Mouse (Mus musculus): ENCODE measurements at regions not wholly inside any gene's neighbourhood (a gene's known extent, or its start where the extent isn't known, plus 50 kb on each side); places are given as distances from the start of the nearest gene placed in this dataset.
"Not testable (repeated sequence)": the region's sequence is repeated elsewhere in the genome, so short reads cannot be mapped to it uniquely, and the experiment has no call there.

- Histone ChIP-seq H3K9ac (replicated peaks) (no peak overlapping the region), H3K4me3 (no peak overlapping the region), H3K4me1 (peaks cover 11% of the 10 kb centered on the region), H3K27ac (replicated peaks) (no peak overlapping the region), H3K27me3 (no peaks in the 10 kb centered on the region), H3K4me2 (replicated peaks) (no peak overlapping the region), H3K9me3 (no peaks in the 10 kb centered on the region), H3K36me3 (no peaks in the 10 kb centered on the region)
- WGBS = 12% methylated on average over 8 of the region's 8 CpGs
- ATAC-seq (replicated peaks) = peak; percentile 89
Observed at GRCm38 (mm10) chr9:9475009-9475744, 236.3 kb upstream of the Arhgap42 start.

GRCm38 (mm10) chr9:9444213-9444612, 205.3 kb upstream of the Arhgap42 start:
- Histone ChIP-seq H3K4me2 (replicated peaks) (no peak overlapping the region), H3K9ac (replicated peaks) (no peak overlapping the region), H3K27me3 (no peaks in the 10 kb centered on the region), H3K4me3 (no peak overlapping the region), H3K36me3 (no peaks in the 10 kb centered on the region), H3K27ac (replicated peaks) (no peak overlapping the region), H3K4me1 (no peaks in the 10 kb centered on the region), H3K9me3 (no peaks in the 10 kb centered on the region)
- ATAC-seq (replicated peaks) = no peak
- 97% methylated on average over 1 of the region's 1 CpGs for WGBS

GRCm38 (mm10) chr9:9420326-9420725, 181.4 kb upstream of the Arhgap42 start:
- Histone ChIP-seq H3K4me1 (no peaks in the 10 kb centered on the region), H3K27ac (replicated peaks) (no peak overlapping the region), H3K4me3 (no peak overlapping the region), H3K9me3 (no peaks in the 10 kb centered on the region), H3K9ac (replicated peaks) (no peak overlapping the region), H3K4me2 (replicated peaks) (no peak overlapping the region), H3K27me3 (no peaks in the 10 kb centered on the region), H3K36me3 (no peaks in the 10 kb centered on the region)
- ATAC-seq (replicated peaks) = no peak
- WGBS = 85% methylated on average over 2 of the region's 2 CpGs

- H3K27me3 ChIP-seq = no peaks in the 10 kb centered on the region
- no peaks in the 10 kb centered on the region for H3K4me1 ChIP-seq
- H3K4me2 ChIP-seq (replicated peaks) = no peak overlapping the region
- no peak overlapping the region for H3K9ac ChIP-seq (replicated peaks)
- no peak for ATAC-seq (replicated peaks)
- no peaks in the 10 kb centered on the region for H3K9me3 ChIP-seq
- WGBS = 65% methylated on average over 3 of the region's 3 CpGs
- no peak overlapping the region for H3K27ac ChIP-seq (replicated peaks)
- H3K36me3 ChIP-seq = no peaks in the 10 kb centered on the region
- H3K4me3 ChIP-seq = no peak overlapping the region
Observed at GRCm38 (mm10) chr9:9412460-9413181, 173.7 kb upstream of the Arhgap42 start.

- H3K9ac ChIP-seq (replicated peaks); H3K27ac ChIP-seq (replicated peaks); H3K4me3 ChIP-seq; ATAC-seq (replicated peaks); H3K4me2 ChIP-seq (replicated peaks); H3K27me3 ChIP-seq; H3K4me1 ChIP-seq; H3K9me3 ChIP-seq; H3K36me3 ChIP-seq: not testable (repeated sequence)
- 90% methylated on average over 3 of the region's 4 CpGs for WGBS
Observed at GRCm38 (mm10) chr9:9394190-9394589, 155.3 kb upstream of the Arhgap42 start.

- 84% methylated on average over 2 of the region's 2 CpGs for WGBS
- ATAC-seq (replicated peaks) = peak; percentile 39; the same call in 1 of the 2 replicates
- no peak overlapping the region for H3K9ac ChIP-seq (replicated peaks)
- no peaks in the 10 kb centered on the region for H3K36me3 ChIP-seq
- no peaks in the 10 kb centered on the region for H3K9me3 ChIP-seq
- H3K4me3 ChIP-seq = no peak overlapping the region
- no peak overlapping the region for H3K27ac ChIP-seq (replicated peaks)
- H3K27me3 ChIP-seq = no peaks in the 10 kb centered on the region
- H3K4me2 ChIP-seq (replicated peaks) = no peak overlapping the region
- H3K4me1 ChIP-seq = no peaks in the 10 kb centered on the region
Observed at GRCm38 (mm10) chr9:9376650-9377189, 137.8 kb upstream of the Arhgap42 start.

GRCm38 (mm10) chr9:9375304-9375904, 136.5 kb upstream of the Arhgap42 start:
- no peaks in the 10 kb centered on the region for H3K36me3 ChIP-seq
- 29% methylated on average over 3 of the region's 3 CpGs for WGBS
- no peak overlapping the region for H3K9ac ChIP-seq (replicated peaks)
- no peak overlapping the region for H3K4me2 ChIP-seq (replicated peaks)
- ATAC-seq (replicated peaks) = peak; percentile 68
- no peaks in the 10 kb centered on the region for H3K27me3 ChIP-seq
- no peak overlapping the region for H3K4me3 ChIP-seq
- no peaks in the 10 kb centered on the region for H3K4me1 ChIP-seq
- no peaks in the 10 kb centered on the region for H3K9me3 ChIP-seq
- H3K27ac ChIP-seq (replicated peaks) = no peak overlapping the region

GRCm38 (mm10) chr9:9372594-9372993, 133.7 kb upstream of the Arhgap42 start:
- Histone ChIP-seq H3K9me3 (no peaks in the 10 kb centered on the region), H3K4me1 (no peaks in the 10 kb centered on the region), H3K9ac (replicated peaks) (no peak overlapping the region), H3K27ac (replicated peaks) (no peak overlapping the region), H3K4me3 (no peak overlapping the region), H3K4me2 (replicated peaks) (no peak overlapping the region), H3K27me3 (no peaks in the 10 kb centered on the region), H3K36me3 (no peaks in the 10 kb centered on the region)
- 54% methylated on average over 1 of the region's 1 CpGs for WGBS
- no peak for ATAC-seq (replicated peaks)

GRCm38 (mm10) chr9:9368731-9369130, 129.8 kb upstream of the Arhgap42 start:
- Histone ChIP-seq H3K27ac (replicated peaks) (no peak overlapping the region), H3K27me3 (no peaks in the 10 kb centered on the region), H3K36me3 (no peaks in the 10 kb centered on the region), H3K4me2 (replicated peaks) (no peak overlapping the region), H3K4me1 (no peaks in the 10 kb centered on the region), H3K4me3 (no peak overlapping the region), H3K9me3 (no peaks in the 10 kb centered on the region), H3K9ac (replicated peaks) (no peak overlapping the region)
- ATAC-seq (replicated peaks) = no peak
- WGBS = 90% methylated on average over 1 of the region's 1 CpGs

- Histone ChIP-seq H3K4me1 (no peaks in the 10 kb centered on the region), H3K4me2 (replicated peaks) (no peak overlapping the region), H3K9ac (replicated peaks) (no peak overlapping the region), H3K27ac (replicated peaks) (no peak overlapping the region), H3K9me3 (no peaks in the 10 kb centered on the region), H3K4me3 (no peak overlapping the region), H3K36me3 (no peaks in the 10 kb centered on the region), H3K27me3 (no peaks in the 10 kb centered on the region)
- ATAC-seq (replicated peaks) = no peak
- 69% methylated on average over 1 of the region's 1 CpGs for WGBS
Observed at GRCm38 (mm10) chr9:9342456-9343185, 103.7 kb upstream of the Arhgap42 start.

- Histone ChIP-seq H3K4me3 (no peak overlapping the region), H3K9me3 (no peaks in the 10 kb centered on the region), H3K9ac (replicated peaks) (no peak overlapping the region), H3K27me3 (no peaks in the 10 kb centered on the region), H3K36me3 (no peaks in the 10 kb centered on the region), H3K27ac (replicated peaks) (no peak overlapping the region), H3K4me2 (replicated peaks) (no peak overlapping the region), H3K4me1 (no peaks in the 10 kb centered on the region)
- 85% methylated on average over 1 of the region's 1 CpGs for WGBS
- no peak for ATAC-seq (replicated peaks)
Observed at GRCm38 (mm10) chr9:9318624-9319023, 79.7 kb upstream of the Arhgap42 start.

GRCm38 (mm10) chr9:9316021-9316420, 77.1 kb upstream of the Arhgap42 start:
- Histone ChIP-seq H3K9ac (replicated peaks) (no peak overlapping the region), H3K4me3 (no peak overlapping the region), H3K9me3 (no peaks in the 10 kb centered on the region), H3K4me2 (replicated peaks) (no peak overlapping the region), H3K27ac (replicated peaks) (no peak overlapping the region), H3K4me1 (no peaks in the 10 kb centered on the region), H3K27me3 (no peaks in the 10 kb centered on the region), H3K36me3 (no peaks in the 10 kb centered on the region)
- 82% methylated on average over 4 of the region's 4 CpGs for WGBS
- ATAC-seq (replicated peaks) = no peak

Measured in forebrain, embryonic 15.5 days (tissue).